Mouse (Mus musculus): ENCODE results near the gene Psapl1. TPM values are rescaled to one million over a fixed set of nuclear protein-coding genes. Genes with fewer than 3 reads are reported as not detected.

The Psapl1 gene
- total RNA-seq (2023) = not detected in 4 replicates

GRCm38 (mm10) chr5:36203916-36204315, at the start of gene Psapl1:
Gene Psapl1 (plus strand): TSS chr5:36204021.

Other genes starting within 250 kb of the Psapl1 start
- 2.9 to 5.2 TPM (median 3.0 TPM) in 4 replicates for gene Sorcs2, start 194.1 kb downstream of the Psapl1 start, total RNA-seq (2023)